Mouse (Mus musculus): ENCODE data around the gene Fam198a.

Fam198a gene

GRCm38 (mm10) chr9:121926634-121927405, 24.0 kb upstream of the Fam198a start:
- DNase-seq (ENCODE audit: low spot score in 2 of 2) = no peak

GRCm38 (mm10) chr9:121927721-121928120, 23.1 kb upstream of the Fam198a start:
- DNase-seq (ENCODE audit: low spot score in 2 of 2) = no peak

- peak in 1 of 2 experiments; percentile 79 for DNase-seq (ENCODE audit: low spot score in 2 of 2)
Observed at GRCm38 (mm10) chr9:121928498-121928897, 22.3 kb upstream of the Fam198a start.

GRCm38 (mm10) chr9:121934856-121935255, 15.9 kb upstream of the Fam198a start:
- no peak for DNase-seq (ENCODE audit: low spot score in 2 of 2)

- DNase-seq (ENCODE audit: low spot score in 2 of 2) = no peak
Observed at GRCm38 (mm10) chr9:121936952-121937351, 13.8 kb upstream of the Fam198a start.

- DNase-seq (ENCODE audit: low spot score in 2 of 2) = no peak
Observed at GRCm38 (mm10) chr9:121937451-121937864, 13.3 kb upstream of the Fam198a start.

GRCm38 (mm10) chr9:121937944-121938355, 12.8 kb upstream of the Fam198a start:
- no peak for DNase-seq (ENCODE audit: low spot score in 2 of 2)

GRCm38 (mm10) chr9:121943005-121943404, 7.8 kb upstream of the Fam198a start:
- DNase-seq (ENCODE audit: low spot score in 2 of 2) = no peak

- DNase-seq (ENCODE audit: low spot score in 2 of 2) = no peak
Observed at GRCm38 (mm10) chr9:121943628-121944027, 7.2 kb upstream of the Fam198a start.

- peak in 1 of 2 experiments; percentile 75 for DNase-seq (ENCODE audit: low spot score in 2 of 2)
Observed at GRCm38 (mm10) chr9:121947784-121948183, 3.0 kb upstream of the Fam198a start.

GRCm38 (mm10) chr9:121948431-121948830, 2.4 kb upstream of the Fam198a start:
- DNase-seq (ENCODE audit: low spot score in 2 of 2) = no peak

GRCm38 (mm10) chr9:121951114-121951423, 281 bp downstream of the Fam198a start:
- no peak for DNase-seq (ENCODE audit: low spot score in 2 of 2)

GRCm38 (mm10) chr9:121952596-121952995, 1.8 kb downstream of the Fam198a start:
- DNase-seq (ENCODE audit: low spot score in 2 of 2) = no peak

- no peak for DNase-seq (ENCODE audit: low spot score in 2 of 2)
Observed at GRCm38 (mm10) chr9:121959966-121960635, 9.3 kb downstream of the Fam198a start.

GRCm38 (mm10) chr9:121964941-121965340, 14.2 kb downstream of the Fam198a start:
- DNase-seq (ENCODE audit: low spot score in 2 of 2) = no peak

GRCm38 (mm10) chr9:121968258-121968657, 17.5 kb downstream of the Fam198a start:
- DNase-seq (ENCODE audit: low spot score in 2 of 2) = no peak

- no peak for DNase-seq (ENCODE audit: low spot score in 2 of 2)
Observed at GRCm38 (mm10) chr9:121969841-121970381, 19.1 kb downstream of the Fam198a start.

GRCm38 (mm10) chr9:121973207-121973606, 22.4 kb downstream of the Fam198a start:
- no peak for DNase-seq (ENCODE audit: low spot score in 2 of 2)

- no peak for DNase-seq (ENCODE audit: low spot score in 2 of 2)
Observed at GRCm38 (mm10) chr9:121974141-121974986, 23.6 kb downstream of the Fam198a start.

GRCm38 (mm10) chr9:121975321-121975720, 24.5 kb downstream of the Fam198a start:
- DNase-seq (ENCODE audit: low spot score in 2 of 2) = no peak

- DNase-seq (ENCODE audit: low spot score in 2 of 2) = no peak
Observed at GRCm38 (mm10) chr9:121981046-121981445, 30.3 kb downstream of the Fam198a start.

GRCm38 (mm10) chr9:121981466-121982105, 30.8 kb downstream of the Fam198a start:
- no peak for DNase-seq (ENCODE audit: low spot score in 2 of 2)

Data from left cerebral cortex, adult 9 months (tissue).